Mouse (Mus musculus) spleen, adult 10 weeks (tissue): Measurements from ENCODE around the gene Gm11992. TPM values are rescaled to one million over a fixed set of nuclear protein-coding genes. Genes with fewer than 3 reads are reported as not detected.

Source experiments
- polyA plus RNA-seq: library from polyadenylated mRNA; stranded (reverse); fragments of 350-450 nt; fragmentation: Illumina TruSeq; extraction: RNeasy Lipid Tissue Mini Kit (QIAGEN cat#74804); gene quantifications from one replicate; pipeline ENCODE4 v1.2.3, GENCODE M21; 2015; ENCODE audit warnings: low replicate concordance; ENCODE audit not compliant: insufficient read depth

The Gm11992 gene
- polyA plus RNA-seq = not detected

DNA sequence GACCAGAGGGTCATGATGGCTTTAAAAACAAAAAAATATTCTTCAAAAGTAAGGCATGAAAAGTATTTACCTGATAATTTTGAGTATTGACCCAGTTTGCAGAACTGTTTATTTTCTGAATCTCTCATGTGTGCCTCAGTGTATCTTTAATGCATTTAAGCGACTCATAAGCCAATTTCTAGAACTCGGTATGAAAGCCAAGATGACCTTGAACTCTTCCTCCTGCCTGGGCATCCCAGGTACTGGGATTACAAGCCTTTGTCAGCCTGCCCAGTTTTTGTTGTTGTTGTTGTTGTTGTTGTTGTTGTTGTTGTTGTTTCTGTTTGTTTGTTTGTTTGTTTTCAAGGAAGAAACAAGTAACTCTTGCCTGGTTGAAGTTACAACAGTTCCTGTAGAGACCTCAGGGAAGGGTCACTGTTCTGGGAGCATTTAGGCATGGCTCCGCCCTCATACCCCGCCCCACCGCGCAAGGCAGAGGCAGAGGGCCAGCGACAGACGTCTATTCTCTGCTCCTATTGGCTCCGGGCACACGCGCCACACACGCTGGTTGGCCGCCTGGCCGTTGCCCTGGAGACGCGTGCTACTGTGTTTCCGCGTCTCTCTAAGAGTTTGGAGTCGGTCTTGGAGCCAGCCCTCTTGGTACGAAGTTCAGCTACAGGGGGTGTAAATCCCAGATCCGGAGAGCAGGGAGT is at the start of gene Gm11992:
Gene Gm11992 (plus strand): TSS at position 584 of the 692 bp plus-strand sequence.

DNA sequence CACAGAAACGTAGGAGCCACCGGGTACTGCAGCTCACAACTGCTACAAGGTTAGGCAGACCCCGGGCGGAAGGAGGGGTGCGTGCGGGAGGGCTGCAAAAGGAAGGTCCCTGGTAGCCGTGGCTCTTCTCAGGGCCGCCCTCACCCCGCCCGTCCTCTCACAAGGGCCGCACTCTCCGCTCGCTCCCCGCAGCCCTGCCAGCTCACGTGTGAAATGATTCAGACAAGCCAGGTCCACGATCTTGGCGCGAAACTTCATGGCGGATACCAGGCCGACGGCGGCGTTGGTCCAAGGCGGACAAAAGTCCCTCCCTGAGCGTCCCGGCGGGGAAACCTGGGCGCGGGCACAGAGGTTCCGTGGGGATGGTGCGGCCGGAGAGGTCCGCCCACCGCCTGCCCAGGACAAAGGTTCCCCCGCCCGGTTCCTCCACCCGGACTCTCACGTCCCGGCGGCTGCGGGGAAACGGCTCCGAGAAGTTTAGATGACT is 37.5 kb upstream of the Gm11992 start, which contains the start of gene Hus1:
Gene Hus1 (minus strand): TSS at position 339 of the 487 bp plus-strand sequence.

DNA sequence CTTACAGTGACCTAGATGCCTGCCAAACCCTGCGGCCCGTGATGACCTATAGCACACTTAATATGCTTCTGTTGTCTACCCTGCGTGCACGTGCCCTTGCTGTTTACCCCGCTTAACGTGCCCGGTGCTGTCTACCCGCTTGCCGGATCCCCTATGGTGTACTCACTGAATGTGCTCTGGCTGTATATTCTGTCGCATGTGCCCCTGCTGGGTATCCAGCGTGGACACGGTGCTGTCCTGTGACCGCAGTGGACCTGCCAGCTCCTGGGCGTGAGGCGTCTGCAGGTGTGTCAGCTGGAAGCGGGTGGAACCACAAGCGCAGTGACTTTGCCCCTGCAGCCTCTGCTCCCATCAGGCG is 288 bp downstream of the Gm11992 start, which contains the start of gene Sun3:
Gene Sun3 (minus strand): TSS at position 289 of the 358 bp plus-strand sequence.

DNA sequence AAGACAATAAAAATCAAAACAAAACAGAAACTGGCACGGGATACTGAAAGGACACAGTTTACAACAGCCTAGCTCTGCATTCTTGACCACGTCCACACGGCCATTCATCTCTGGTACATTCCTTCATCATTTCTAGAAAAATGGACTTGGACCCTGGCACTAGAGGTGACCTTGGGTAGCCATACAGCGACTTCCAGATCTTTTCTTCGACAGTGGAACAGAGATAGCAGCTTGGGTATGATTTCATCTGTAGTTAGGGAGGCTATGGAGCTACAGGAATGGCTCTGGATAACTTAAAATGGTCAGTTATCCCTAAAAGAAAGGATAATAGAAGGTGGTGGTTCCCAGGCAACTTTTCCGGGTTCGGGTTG is 69.6 kb downstream of the Gm11992 start, which contains the start of gene Upp1:
Gene Upp1 (plus strand): TSS at position 54 of the 371 bp plus-strand sequence.

Other genes with a start within 250 kb of the Gm11992 start
- gene Pkd1l1, start 75.3 kb upstream of the Gm11992 start, polyA plus RNA-seq = 0.06 TPM
- gene Hus1, start 37.4 kb upstream of the Gm11992 start, polyA plus RNA-seq = 17.5 TPM
- gene Sun3, start 397 bp downstream of the Gm11992 start, polyA plus RNA-seq = not detected
- gene Upp1, start 69.5 kb downstream of the Gm11992 start, polyA plus RNA-seq = 3.5 TPM
- 0.04 TPM for gene Abca13, start 143.3 kb downstream of the Gm11992 start, polyA plus RNA-seq